Mouse (Mus musculus) ES-E14 (cell line): ENCODE data around the gene Ankrd11.

ENCODE experiments used
- CHD2 ChIP-seq: IDR thresholded peaks from 2 replicates; pipeline ENCODE4 v1.6.1; 2014; ENCODE audit warnings: mild to moderate bottlenecking, low read depth, low read length, inconsistent platforms
- HCFC1 ChIP-seq: IDR thresholded peaks from 2 replicates; pipeline ENCODE4 v1.6.1; 2012; ENCODE audit warnings: low read length, inconsistent platforms, borderline replicate concordance; ENCODE audit not compliant: insufficient read depth
- MAFK ChIP-seq: IDR thresholded peaks from 2 replicates; pipeline ENCODE4 v1.6.1; 2014; ENCODE audit warnings: mild to moderate bottlenecking, low read depth, low read length, inconsistent platforms; ENCODE audit not compliant: insufficient read depth
- ZC3H11A ChIP-seq: IDR thresholded peaks from 2 replicates; pipeline ENCODE4 v1.6.1; 2012; ENCODE audit warnings: low read depth, mild to moderate bottlenecking, inconsistent platforms, low read length, borderline replicate concordance
- ZNF384 ChIP-seq: IDR thresholded peaks from 2 replicates; pipeline ENCODE4 v1.6.1; 2012; ENCODE audit warnings: low read depth, low read length, inconsistent platforms

GRCm38 (mm10) chr8:123017143-123017542, 24.9 kb downstream of the Ankrd11 start:
- TF ChIP-seq ZNF384 (no peak), ZC3H11A (no peak), MAFK (no peak), CHD2 (no peak), HCFC1 (no peak)
